In the genomic region with DNA sequence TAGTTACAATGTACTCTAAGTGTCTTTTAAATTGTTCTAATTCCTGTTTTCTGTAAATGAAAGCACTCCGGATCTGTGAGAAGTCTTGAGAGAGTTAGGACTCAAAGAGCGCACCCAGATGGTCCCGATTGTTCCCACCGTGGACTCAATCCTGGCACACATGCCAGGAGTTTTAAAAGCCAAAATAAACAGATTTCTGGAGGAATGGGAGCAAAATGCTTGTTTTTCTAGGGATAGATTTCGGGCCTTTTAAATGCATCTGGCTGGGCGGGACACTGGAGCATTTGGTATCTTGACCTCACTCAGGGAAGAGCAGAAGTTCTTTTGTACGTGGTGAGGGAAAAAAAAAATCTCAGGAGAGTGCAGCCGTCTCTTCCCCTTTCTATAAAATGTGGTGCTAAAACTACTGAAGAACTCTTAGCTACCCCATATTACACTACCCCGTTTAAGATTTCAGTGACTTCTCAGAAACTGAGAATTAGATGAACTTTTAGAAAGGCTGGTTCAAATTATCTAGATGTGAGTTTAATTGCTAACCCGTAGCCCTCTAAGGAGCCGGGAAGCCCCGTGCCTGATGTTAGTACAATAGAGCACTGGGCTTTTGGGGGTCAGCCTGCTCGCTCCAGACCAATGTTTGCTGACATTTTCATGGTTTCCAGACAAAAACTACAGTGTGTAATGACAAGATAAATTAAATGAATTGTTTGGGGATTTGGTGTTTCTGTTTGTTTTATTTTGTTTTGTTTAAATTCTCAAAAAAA, we compare ENCODE assay signal across 9 mouse cellular contexts.
A peak's percentile ranks its signal among the peaks of the same experiment; 100 is the strongest.
DNase-seq lines count a peak whose midpoint lies in the region; ATAC-seq and TF ChIP-seq lines count a peak whose summit lies in the region.
"Had no signal": no experiment of that assay in that cellular context is flagged by ENCODE, and none has a peak within 500 bp of the region (broad histone marks: within the 10 kb centered on the region; RNA-seq: fewer than 3 reads in every experiment).

No protein-coding gene starts in this region.

- WGBS in heart, embryonic 10.5 days: 11% methylated on average over 13 of the region's 13 CpGs
- WGBS in midbrain, embryonic 10.5 days: 2% methylated on average over 13 of the region's 13 CpGs
- WGBS in midbrain, postnatal 0 days: 23% methylated on average over 13 of the region's 13 CpGs
- 22% methylated on average over 13 of the region's 13 CpGs for WGBS in forebrain, embryonic 14.5 days
- 3% methylated on average over 13 of the region's 13 CpGs for WGBS in neural tube, embryonic 11.5 days

- H3K4me3 ChIP-seq in heart, embryonic 10.5 days: peak overlapping the region; percentile 52
- H3K4me3 ChIP-seq in midbrain, embryonic 10.5 days: peak overlapping the region; percentile 54
- H3K4me3 ChIP-seq in midbrain, postnatal 0 days (ENCODE audit: low read depth, low read length): no peak overlapping the region
- H3K4me3 ChIP-seq in forebrain, embryonic 14.5 days (ENCODE audit: low read depth, low read length): no peak overlapping the region
- H3K4me3 ChIP-seq in neural tube, embryonic 11.5 days (ENCODE audit: low read depth, low read length): peak overlapping the region; percentile 11

- peaks cover 19% of the 10 kb centered on the region for H3K4me1 ChIP-seq in heart, embryonic 10.5 days
- H3K4me1 ChIP-seq in midbrain, embryonic 10.5 days: peaks cover 38% of the 10 kb centered on the region
- 0 out of 2 replicates have a peak, but pooled peaks cover 3% of the 10 kb centered on the region for H3K4me1 ChIP-seq in midbrain, postnatal 0 days (ENCODE audit: insufficient read depth, low read length)
- H3K4me1 ChIP-seq in forebrain, embryonic 14.5 days (ENCODE audit: control insufficient read depth, insufficient read depth, low read length): 0 out of 2 replicates have a peak, but pooled peaks cover 3% of the 10 kb centered on the region
- H3K4me1 ChIP-seq in neural tube, embryonic 11.5 days (ENCODE audit: control insufficient read depth, insufficient read depth, low read length): peaks cover 6% of the 10 kb centered on the region; the same call in 1 of the 2 replicates

- no peak for ATAC-seq in midbrain, postnatal 0 days (ENCODE audit: low FRiP score)
- ATAC-seq in forebrain, embryonic 14.5 days: no peak
- ATAC-seq in neural tube, embryonic 11.5 days (ENCODE audit: insufficient read depth, low FRiP score, low TSS enrichment): no peak
- ATAC-seq: activated CD4-positive, CD25-positive, alpha-beta regulatory T cell, adult 4 months had no signal

- peaks cover 43% of the 10 kb centered on the region for H3K36me3 ChIP-seq in heart, embryonic 10.5 days
- H3K36me3 ChIP-seq in midbrain, embryonic 10.5 days: peaks cover 41% of the 10 kb centered on the region
- no peaks in the 10 kb centered on the region for H3K36me3 ChIP-seq in midbrain, postnatal 0 days (ENCODE audit: insufficient read depth, low read length)
- peaks cover 53% of the 10 kb centered on the region for H3K36me3 ChIP-seq in forebrain, embryonic 14.5 days (ENCODE audit: control insufficient read depth, insufficient read depth, low read length)
- H3K36me3 ChIP-seq in neural tube, embryonic 11.5 days (ENCODE audit: control insufficient read depth, insufficient read depth, low read length): peaks cover 4% of the 10 kb centered on the region; the same call in 1 of the 2 replicates

- H3K9me3 ChIP-seq in heart, embryonic 10.5 days: no peaks in the 10 kb centered on the region
- H3K9me3 ChIP-seq in midbrain, embryonic 10.5 days (replicated peaks): no peaks in the 10 kb centered on the region
- no peaks in the 10 kb centered on the region for H3K9me3 ChIP-seq in midbrain, postnatal 0 days (ENCODE audit: low read length)
- no peaks in the 10 kb centered on the region for H3K9me3 ChIP-seq in forebrain, embryonic 14.5 days (replicated peaks; ENCODE audit: control insufficient read depth, low read length)
- H3K9me3 ChIP-seq in neural tube, embryonic 11.5 days (ENCODE audit: control insufficient read depth, low read length): no peaks in the 10 kb centered on the region

- TF ChIP-seq CTCF in midbrain, postnatal 0 days (IDR thresholded peaks at IDR 0.05): no peak

- no peak for DNase-seq in heart, embryonic 10.5 days (ENCODE audit: low spot score)
- DNase-seq in heart, adult 18-20 months: no peak
- DNase-seq in midbrain, embryonic 10.5 days (ENCODE audit: low spot score): peak; percentile 51
- DNase-seq in midbrain, postnatal 0 days (ENCODE audit: low spot score): no peak
- peak; percentile 52 for DNase-seq in forebrain, embryonic 14.5 days (ENCODE audit: low spot score)
- DNase-seq in neural tube, embryonic 11.5 days (ENCODE audit: low spot score): peak; percentile 43
- no peak for DNase-seq in right cerebral cortex, postnatal 4 days
- DNase-seq in testis, postnatal 14 days (ENCODE audit: low spot score): no peak

- no peak overlapping the region for H3K4me2 ChIP-seq in midbrain, postnatal 0 days (ENCODE audit: low read depth, low read length, poor library complexity, severe bottlenecking)
- H3K4me2 ChIP-seq in forebrain, embryonic 14.5 days (ENCODE audit: low read length): no peak overlapping the region
- peak overlapping the region; percentile 24 for H3K4me2 ChIP-seq in neural tube, embryonic 11.5 days (ENCODE audit: low read depth)

- H3K27me3 ChIP-seq in heart, embryonic 10.5 days (ENCODE audit: insufficient read depth, poor library complexity, severe bottlenecking): no peaks in the 10 kb centered on the region
- H3K27me3 ChIP-seq in midbrain, embryonic 10.5 days (ENCODE audit: low read depth, poor library complexity, severe bottlenecking): no peaks in the 10 kb centered on the region
- H3K27me3 ChIP-seq in midbrain, postnatal 0 days (ENCODE audit: insufficient read depth, low read length): no peaks in the 10 kb centered on the region
- H3K27me3 ChIP-seq in forebrain, embryonic 14.5 days (replicated peaks; ENCODE audit: control insufficient read depth, insufficient read depth, low read length): no peaks in the 10 kb centered on the region
- no peaks in the 10 kb centered on the region for H3K27me3 ChIP-seq in neural tube, embryonic 11.5 days (ENCODE audit: control insufficient read depth, insufficient read depth, low read length)

- H3K27ac ChIP-seq in heart, embryonic 10.5 days: peak overlapping the region; percentile 67
- peak overlapping the region; percentile 89 for H3K27ac ChIP-seq in midbrain, embryonic 10.5 days (replicated peaks)
- no peak overlapping the region for H3K27ac ChIP-seq in midbrain, postnatal 0 days (ENCODE audit: low read depth, low read length)
- H3K27ac ChIP-seq in forebrain, embryonic 14.5 days (ENCODE audit: low read depth, low read length): no peak overlapping the region
- no peak overlapping the region for H3K27ac ChIP-seq in neural tube, embryonic 11.5 days (ENCODE audit: low read depth, low read length)

- H3K9ac ChIP-seq in midbrain, postnatal 0 days (replicated peaks; ENCODE audit: low read length, poor library complexity, severe bottlenecking): no peak overlapping the region
- H3K9ac ChIP-seq in forebrain, embryonic 14.5 days (ENCODE audit: low read length): no peak overlapping the region
- no peak overlapping the region for H3K9ac ChIP-seq in neural tube, embryonic 11.5 days (ENCODE audit: low read length)

Comparison
In these comparisons a context has a peak if more than half of its experiments do, and no peak if none do; other contexts are left out.
1. DNase-seq: peak in midbrain, embryonic 10.5 days (single experiment), forebrain, embryonic 14.5 days (single experiment) and neural tube, embryonic 11.5 days (single experiment); none in heart, embryonic 10.5 days (single experiment), heart, adult 18-20 months (0 of 2), midbrain, postnatal 0 days (single experiment), right cerebral cortex, postnatal 4 days (single experiment) and testis, postnatal 14 days (single experiment).
2. H3K27ac ChIP-seq: peak in heart, embryonic 10.5 days (single experiment) and midbrain, embryonic 10.5 days (single experiment); none in midbrain, postnatal 0 days (single experiment), forebrain, embryonic 14.5 days (single experiment) and neural tube, embryonic 11.5 days (single experiment).
3. H3K4me3 ChIP-seq: peak in heart, embryonic 10.5 days (single experiment), midbrain, embryonic 10.5 days (single experiment) and neural tube, embryonic 11.5 days (single experiment); none in midbrain, postnatal 0 days (single experiment) and forebrain, embryonic 14.5 days (single experiment).